ENCODE assay signal across 23 mouse cellular contexts in genomic region chr6:89049290-89049689, GRCm38 (mm10).
DNase-seq lines count a peak whose midpoint lies in the region; ATAC-seq and TF ChIP-seq lines count a peak whose summit lies in the region.
"Had no signal": no experiment of that assay in that cellular context is flagged by ENCODE, and none has a peak within 500 bp of the region (broad histone marks: within the 10 kb centered on the region; RNA-seq: fewer than 3 reads in every experiment).

No protein-coding gene starts in this region.

- WGBS in hindbrain, embryonic 13.5 days: 23% methylated on average over 1 of the region's 1 CpGs
- WGBS in hindbrain, embryonic 16.5 days: 67% methylated on average over 1 of the region's 1 CpGs
- WGBS in forebrain, embryonic 10.5 days: 72% methylated on average over 1 of the region's 1 CpGs

- TF ChIP-seq EP300 in ES-Bruce4 (IDR thresholded peaks at IDR 0.05; ENCODE audit: insufficient read depth, low read depth, low read length): 0 out of 2 replicates have a peak, but pooled peaks have one; percentile 26

- H3K9me3 ChIP-seq in hindbrain, embryonic 13.5 days: no peaks in the 10 kb centered on the region
- H3K9me3 ChIP-seq in hindbrain, embryonic 16.5 days (ENCODE audit: control insufficient read depth, low read length): no peaks in the 10 kb centered on the region
- H3K9me3 ChIP-seq in ES-Bruce4 (replicated peaks; ENCODE audit: control insufficient read depth, insufficient read depth, low read length, poor library complexity, severe bottlenecking): no peaks in the 10 kb centered on the region
- H3K9me3 ChIP-seq in forebrain, embryonic 10.5 days: no peaks in the 10 kb centered on the region; the same call in 1 of the 2 replicates
- H3K9me3 ChIP-seq: embryonic facial prominence, embryonic 13.5 days; embryonic facial prominence, embryonic 15.5 days; forebrain, embryonic 13.5 days; forebrain, embryonic 15.5 days had no signal

- 0 out of 2 replicates have a peak, but pooled peaks have one; percentile 13 for ATAC-seq in hindbrain, embryonic 13.5 days (ENCODE audit: low FRiP score)
- no peak for ATAC-seq in hindbrain, embryonic 16.5 days
- ATAC-seq: forebrain, embryonic 13.5 days; forebrain, embryonic 15.5 days; forebrain, postnatal 0 days had no signal

- no peak for TF ChIP-seq CTCF in ES-Bruce4 (IDR thresholded peaks at IDR 0.05; ENCODE audit: low read depth, low read length)

- TF ChIP-seq POLR2A in ES-Bruce4 (IDR thresholded peaks at IDR 0.05; ENCODE audit: insufficient read depth, low read length): no peak

- H3K4me1 ChIP-seq in hindbrain, embryonic 13.5 days (replicated peaks): peaks cover 8% of the 10 kb centered on the region
- no peaks in the 10 kb centered on the region; the same call in 1 of the 2 replicates for H3K4me1 ChIP-seq in hindbrain, embryonic 16.5 days (ENCODE audit: control insufficient read depth, insufficient read depth, low read depth, low read length)
- H3K4me1 ChIP-seq in ES-Bruce4 (ENCODE audit: control insufficient read depth, insufficient read depth, low read length): no peaks in the 10 kb centered on the region
- H3K4me1 ChIP-seq in forebrain, embryonic 10.5 days: no peaks in the 10 kb centered on the region; the same call in 1 of the 2 replicates
- H3K4me1 ChIP-seq: embryonic facial prominence, embryonic 13.5 days; embryonic facial prominence, embryonic 15.5 days; forebrain, embryonic 13.5 days had no signal

- no peak overlapping the region for H3K4me3 ChIP-seq in hindbrain, embryonic 13.5 days
- H3K4me3 ChIP-seq in hindbrain, embryonic 16.5 days (ENCODE audit: low read length): no peak overlapping the region
- H3K4me3 ChIP-seq in ES-Bruce4 (ENCODE audit: low read depth, low read length): no peak overlapping the region
- no peak overlapping the region for H3K4me3 ChIP-seq in forebrain, embryonic 10.5 days
- H3K4me3 ChIP-seq: embryonic facial prominence, embryonic 13.5 days; embryonic facial prominence, embryonic 15.5 days; erythroblast, embryonic 14.5 days; forebrain, embryonic 13.5 days; forebrain, embryonic 15.5 days had no signal

- H3K9ac ChIP-seq in hindbrain, embryonic 13.5 days: no peak overlapping the region
- H3K9ac ChIP-seq in hindbrain, embryonic 16.5 days (ENCODE audit: low read depth, low read length): no peak overlapping the region
- no peak overlapping the region for H3K9ac ChIP-seq in ES-Bruce4 (ENCODE audit: low read depth, poor library complexity, severe bottlenecking)
- H3K9ac ChIP-seq: embryonic facial prominence, embryonic 13.5 days; embryonic facial prominence, embryonic 15.5 days; forebrain, embryonic 13.5 days; forebrain, embryonic 15.5 days; forebrain, postnatal 0 days had no signal

- H3K27ac ChIP-seq in hindbrain, embryonic 13.5 days: no peak overlapping the region
- H3K27ac ChIP-seq in hindbrain, embryonic 16.5 days (ENCODE audit: low read depth, low read length): no peak overlapping the region
- H3K27ac ChIP-seq in ES-Bruce4 (ENCODE audit: insufficient read depth, low read length): no peak overlapping the region
- H3K27ac ChIP-seq in forebrain, embryonic 10.5 days: no peak overlapping the region
- H3K27ac ChIP-seq: embryonic facial prominence, embryonic 13.5 days; embryonic facial prominence, embryonic 15.5 days; forebrain, embryonic 13.5 days; forebrain, embryonic 15.5 days had no signal

- H3K4me2 ChIP-seq in hindbrain, embryonic 13.5 days: no peak overlapping the region
- H3K4me2 ChIP-seq in hindbrain, embryonic 16.5 days (ENCODE audit: low read length): no peak overlapping the region
- H3K4me2 ChIP-seq: embryonic facial prominence, embryonic 13.5 days; embryonic facial prominence, embryonic 15.5 days; forebrain, embryonic 13.5 days; forebrain, embryonic 15.5 days had no signal

- H3K27me3 ChIP-seq in hindbrain, embryonic 13.5 days: no peaks in the 10 kb centered on the region
- no peaks in the 10 kb centered on the region for H3K27me3 ChIP-seq in hindbrain, embryonic 16.5 days (replicated peaks; ENCODE audit: control insufficient read depth, insufficient read depth, low read length)
- H3K27me3 ChIP-seq in ES-Bruce4 (ENCODE audit: control insufficient read depth, insufficient read depth, low read length, poor library complexity, severe bottlenecking): no peaks in the 10 kb centered on the region
- H3K27me3 ChIP-seq in forebrain, embryonic 10.5 days (ENCODE audit: poor library complexity, severe bottlenecking): 0 out of 2 replicates have a peak, but pooled peaks cover 5% of the 10 kb centered on the region
- H3K27me3 ChIP-seq: embryonic facial prominence, embryonic 13.5 days; embryonic facial prominence, embryonic 15.5 days; forebrain, embryonic 15.5 days had no signal

- DNase-seq in ES-CJ7 (ENCODE audit: low read depth, low spot score) (peak; percentile 51), ZHBTc4 (ENCODE audit: low read depth, low spot score) (peak; percentile 43)
- no peak for DNase-seq in kidney, postnatal 25 days
- no peak for DNase-seq in forebrain, embryonic 10.5 days (ENCODE audit: extremely low spot score, low spot score)
- DNase-seq: adrenal gland, adult 2 months; adrenal gland, postnatal 10 days; adrenal gland, postnatal 25 days; cerebellum, adult 11 months; cerebellum, adult 18-20 months; cerebellum, adult 8-10 months; cerebellum, adult 9-11 months; cerebellum, postnatal 14 days; cerebellum, postnatal 36 days; embryo, embryonic 11 days; forebrain, postnatal 0 days had no signal

- H3K36me3 ChIP-seq in hindbrain, embryonic 13.5 days: no peaks in the 10 kb centered on the region
- no peaks in the 10 kb centered on the region for H3K36me3 ChIP-seq in hindbrain, embryonic 16.5 days (ENCODE audit: control insufficient read depth, insufficient read depth, low read length)
- no peaks in the 10 kb centered on the region for H3K36me3 ChIP-seq in ES-Bruce4 (ENCODE audit: control insufficient read depth, insufficient read depth, low read length, poor library complexity, severe bottlenecking)
- no peaks in the 10 kb centered on the region for H3K36me3 ChIP-seq in forebrain, embryonic 10.5 days (replicated peaks)
- H3K36me3 ChIP-seq: embryonic facial prominence, embryonic 13.5 days; embryonic facial prominence, embryonic 15.5 days; forebrain, embryonic 15.5 days had no signal

Comparison
In these comparisons a context has a peak if more than half of its experiments do, and no peak if none do; other contexts are left out.
1. DNase-seq: peak in ES-CJ7 (single experiment) and ZHBTc4 (single experiment); none in kidney, postnatal 25 days (0 of 2) and forebrain, embryonic 10.5 days (single experiment).